Mouse (Mus musculus) heart, embryonic 13.5 days (tissue): ENCODE data around the gene Oxct1. TPM values are rescaled to one million over a fixed set of nuclear protein-coding genes. Genes with fewer than 3 reads are reported as not detected.

Experiments used
- ATAC-seq: fragments of 200-750 bp; cut with Nextera tagmentation; 2 replicates; pipeline ENCODE4 v1.8.0; 2017; ENCODE audit warnings: moderate TSS enrichment; ENCODE audit not compliant: insufficient number of reproducible peaks, low FRiP score, low TSS enrichment; ENCODE audit errors: extremely low read depth
- H3K27ac ChIP-seq: fragments of 300-500 bp; sonication (generic); replicated peaks from 2 replicates; pipeline ENCODE4 v1.5.1; 2015; ENCODE audit warnings: moderate library complexity, mild to moderate bottlenecking, inconsistent platforms
- H3K27me3 ChIP-seq: fragments of 300-500 bp; sonication (generic); replicated peaks from 2 replicates; pipeline ENCODE4 v1.6.1; 2015; ENCODE audit warnings: mild to moderate bottlenecking, inconsistent platforms
- H3K36me3 ChIP-seq: fragments of 300-500 bp; sonication (generic); 2 replicates; pipeline ENCODE4 v1.6.1; 2015; ENCODE audit warnings: mild to moderate bottlenecking, inconsistent platforms
- H3K4me1 ChIP-seq: fragments of 300-500 bp; sonication (generic); 2 replicates; pipeline ENCODE4 v1.6.1; 2015; ENCODE audit warnings: inconsistent platforms
- H3K4me2 ChIP-seq: fragments of 300-500 bp; sonication (generic); 2 replicates; pipeline ENCODE4 v1.6.1; 2015; ENCODE audit warnings: inconsistent platforms, mild to moderate bottlenecking, moderate library complexity
- H3K4me3 ChIP-seq: fragments of 300-500 bp; sonication (generic); 2 replicates; pipeline ENCODE4 v1.5.1; 2015; ENCODE audit warnings: moderate library complexity, mild to moderate bottlenecking, inconsistent platforms
- H3K9ac ChIP-seq: fragments of 300-500 bp; sonication (generic); 2 replicates; pipeline ENCODE4 v1.6.1; 2015; ENCODE audit warnings: inconsistent platforms, mild to moderate bottlenecking, moderate library complexity
- H3K9me3 ChIP-seq: fragments of 300-500 bp; sonication (generic); 2 replicates; pipeline ENCODE4 v1.6.1; 2016; ENCODE audit warnings: inconsistent platforms
- WGBS: fragments of 180-500 bp; shearing (Covaris S2); methylation state at CpG from one replicate; pipeline ENCODE4 v1.1.7; 2015; ENCODE audit warnings: mixed read lengths; 5-methylcytosine and 5-hydroxymethylcytosine counted together
- polyA plus RNA-seq: library from polyadenylated mRNA; unstranded; fragments of >200 nt; fragmentation: Nextera tagmentation; extraction: Ambion mirVana; gene quantifications from 2 replicates; pipeline ENCODE4 v1.2.1, GENCODE M21; 2015

The Oxct1 gene
- polyA plus RNA-seq, 1 experiment from 2014 or later = 273 TPM

- no peaks in the 10 kb centered on the region for H3K27me3 ChIP-seq
- H3K4me1 ChIP-seq = no peaks in the 10 kb centered on the region
- peaks cover 11% of the 10 kb centered on the region for H3K36me3 ChIP-seq
- ATAC-seq = no peak
- WGBS = 73% methylated on average over 10 of the region's 10 CpGs
- H3K9ac ChIP-seq = no peak overlapping the region
- no peak overlapping the region for H3K4me2 ChIP-seq
- no peak overlapping the region for H3K4me3 ChIP-seq
- H3K27ac ChIP-seq = no peak overlapping the region
- H3K9me3 ChIP-seq = no peaks in the 10 kb centered on the region
Observed at GRCm38 (mm10) chr15:4085600-4086384, 59.6 kb downstream of the Oxct1 start.

GRCm38 (mm10) chr15:4087446-4087845 is 61.3 kb downstream of the Oxct1 start:
- Histone ChIP-seq H3K9me3 (no peaks in the 10 kb centered on the region), H3K27ac (no peak overlapping the region), H3K9ac (no peak overlapping the region), H3K36me3 (peaks cover 26% of the 10 kb centered on the region), H3K4me3 (no peak overlapping the region), H3K4me1 (no peaks in the 10 kb centered on the region), H3K27me3 (no peaks in the 10 kb centered on the region), H3K4me2 (no peak overlapping the region)
- no peak for ATAC-seq
- WGBS = 70% methylated on average over 4 of the region's 4 CpGs

- no peak overlapping the region for H3K4me2 ChIP-seq
- H3K9ac ChIP-seq = no peak overlapping the region
- WGBS = 59% methylated on average over 7 of the region's 7 CpGs
- H3K4me1 ChIP-seq = no peaks in the 10 kb centered on the region
- H3K27me3 ChIP-seq = no peaks in the 10 kb centered on the region
- H3K4me3 ChIP-seq = no peak overlapping the region
- H3K27ac ChIP-seq = no peak overlapping the region
- no peak for ATAC-seq
- no peaks in the 10 kb centered on the region for H3K9me3 ChIP-seq
- peaks cover 30% of the 10 kb centered on the region for H3K36me3 ChIP-seq
Observed at GRCm38 (mm10) chr15:4087914-4088313, 61.7 kb downstream of the Oxct1 start.

- Histone ChIP-seq H3K4me3 (no peak overlapping the region), H3K9me3 (no peaks in the 10 kb centered on the region), H3K36me3 (peaks cover 52% of the 10 kb centered on the region), H3K4me2 (no peak overlapping the region), H3K27ac (no peak overlapping the region), H3K4me1 (no peaks in the 10 kb centered on the region), H3K27me3 (no peaks in the 10 kb centered on the region), H3K9ac (no peak overlapping the region)
- no peak for ATAC-seq
- 71% methylated on average over 3 of the region's 3 CpGs for WGBS
Observed at GRCm38 (mm10) chr15:4090601-4091000, 64.4 kb downstream of the Oxct1 start.

- Histone ChIP-seq H3K27ac (no peak overlapping the region), H3K9ac (no peak overlapping the region), H3K9me3 (no peaks in the 10 kb centered on the region), H3K36me3 (peaks cover 59% of the 10 kb centered on the region), H3K27me3 (no peaks in the 10 kb centered on the region), H3K4me3 (no peak overlapping the region), H3K4me1 (no peaks in the 10 kb centered on the region), H3K4me2 (no peak overlapping the region)
- WGBS = 83% methylated on average over 2 of the region's 2 CpGs
- no peak for ATAC-seq
Observed at GRCm38 (mm10) chr15:4092586-4092985, 66.4 kb downstream of the Oxct1 start.

GRCm38 (mm10) chr15:4100341-4100921 is 74.2 kb downstream of the Oxct1 start:
- peaks cover 15% of the 10 kb centered on the region for H3K4me1 ChIP-seq
- H3K9ac ChIP-seq = no peak overlapping the region
- H3K27ac ChIP-seq = no peak overlapping the region
- H3K4me2 ChIP-seq = no peak overlapping the region
- H3K9me3 ChIP-seq = no peaks in the 10 kb centered on the region; the same call in 1 of the 2 replicates
- no peak overlapping the region for H3K4me3 ChIP-seq
- no peak for ATAC-seq
- no peaks in the 10 kb centered on the region for H3K27me3 ChIP-seq
- 85% methylated on average over 10 of the region's 10 CpGs for WGBS
- peaks cover 82% of the 10 kb centered on the region for H3K36me3 ChIP-seq

- Histone ChIP-seq H3K4me1 (peaks cover 15% of the 10 kb centered on the region), H3K4me2 (no peak overlapping the region), H3K4me3 (no peak overlapping the region), H3K27me3 (no peaks in the 10 kb centered on the region), H3K9me3 (no peaks in the 10 kb centered on the region; the same call in 1 of the 2 replicates), H3K27ac (no peak overlapping the region), H3K36me3 (peaks cover 79% of the 10 kb centered on the region), H3K9ac (no peak overlapping the region)
- 72% methylated on average over 10 of the region's 10 CpGs for WGBS
- no peak for ATAC-seq
Observed at GRCm38 (mm10) chr15:4101025-4101424, 74.8 kb downstream of the Oxct1 start.

GRCm38 (mm10) chr15:4104319-4104718 is 78.1 kb downstream of the Oxct1 start:
- H3K36me3 ChIP-seq = peaks cover 55% of the 10 kb centered on the region
- H3K4me3 ChIP-seq = no peak overlapping the region
- peaks cover 2% of the 10 kb centered on the region; the same call in 1 of the 2 replicates for H3K4me1 ChIP-seq
- ATAC-seq = no peak
- no peaks in the 10 kb centered on the region for H3K27me3 ChIP-seq
- H3K4me2 ChIP-seq = no peak overlapping the region
- H3K27ac ChIP-seq = no peak overlapping the region
- no peaks in the 10 kb centered on the region; the same call in 1 of the 2 replicates for H3K9me3 ChIP-seq
- H3K9ac ChIP-seq = no peak overlapping the region
- WGBS = 66% methylated on average over 12 of the region's 12 CpGs

GRCm38 (mm10) chr15:4105498-4105897 is 79.3 kb downstream of the Oxct1 start:
- Histone ChIP-seq H3K27ac (no peak overlapping the region), H3K9ac (no peak overlapping the region), H3K27me3 (no peaks in the 10 kb centered on the region), H3K4me3 (no peak overlapping the region), H3K4me2 (no peak overlapping the region), H3K9me3 (no peaks in the 10 kb centered on the region), H3K4me1 (no peaks in the 10 kb centered on the region), H3K36me3 (peaks cover 53% of the 10 kb centered on the region)
- ATAC-seq = no peak
- WGBS = 68% methylated on average over 4 of the region's 4 CpGs

GRCm38 (mm10) chr15:4119962-4120361 is 93.8 kb downstream of the Oxct1 start:
- Histone ChIP-seq H3K9ac (no peak overlapping the region), H3K27me3 (no peaks in the 10 kb centered on the region), H3K9me3 (no peaks in the 10 kb centered on the region), H3K4me1 (no peaks in the 10 kb centered on the region), H3K4me2 (no peak overlapping the region), H3K4me3 (no peak overlapping the region), H3K27ac (no peak overlapping the region), H3K36me3 (peaks cover 14% of the 10 kb centered on the region)
- ATAC-seq = no peak
- 84% methylated on average over 6 of the region's 6 CpGs for WGBS

- Histone ChIP-seq H3K9ac (no peak overlapping the region), H3K27ac (no peak overlapping the region), H3K27me3 (no peaks in the 10 kb centered on the region), H3K9me3 (no peaks in the 10 kb centered on the region), H3K4me1 (no peaks in the 10 kb centered on the region), H3K4me2 (no peak overlapping the region), H3K4me3 (no peak overlapping the region), H3K36me3 (peaks cover 35% of the 10 kb centered on the region)
- 75% methylated on average over 3 of the region's 3 CpGs for WGBS
- no peak for ATAC-seq
Observed at GRCm38 (mm10) chr15:4124648-4125047, 98.5 kb downstream of the Oxct1 start.

GRCm38 (mm10) chr15:4138524-4138923 is 112.3 kb downstream of the Oxct1 start:
- Histone ChIP-seq H3K4me3 (no peak overlapping the region), H3K4me1 (no peaks in the 10 kb centered on the region), H3K9me3 (no peaks in the 10 kb centered on the region), H3K9ac (no peak overlapping the region), H3K27me3 (no peaks in the 10 kb centered on the region), H3K4me2 (no peak overlapping the region), H3K27ac (no peak overlapping the region), H3K36me3 (peaks cover 36% of the 10 kb centered on the region)
- WGBS = 55% methylated on average over 1 of the region's 1 CpGs
- ATAC-seq = no peak
